Mouse (Mus musculus) liver, embryonic 15.5 days (tissue): Measurements from ENCODE around the gene Lonrf2. TPM values are rescaled to one million over a fixed set of nuclear protein-coding genes. Genes with fewer than 3 reads are reported as not detected.

ENCODE experiments used
- ATAC-seq: fragments of 200-750 bp; cut with Nextera tagmentation; 2 replicates; pipeline ENCODE4 v1.8.0; 2017; ENCODE audit warnings: moderate number of reproducible peaks, mild to moderate bottlenecking, moderate library complexity; ENCODE audit not compliant: insufficient read depth
- H3K27ac ChIP-seq: fragments of 300-500 bp; sonication (generic); replicated peaks from 2 replicates; pipeline ENCODE4 v1.5.1; 2015; ENCODE audit warnings: mild to moderate bottlenecking, inconsistent platforms
- H3K27me3 ChIP-seq: fragments of 300-500 bp; sonication (generic); 2 replicates; pipeline ENCODE4 v1.6.1; 2015; ENCODE audit warnings: mild to moderate bottlenecking, inconsistent platforms
- H3K36me3 ChIP-seq: fragments of 300-500 bp; sonication (generic); replicated peaks from 2 replicates; pipeline ENCODE4 v1.6.1; 2015; ENCODE audit warnings: moderate library complexity, mild to moderate bottlenecking, inconsistent platforms
- H3K4me1 ChIP-seq: fragments of 300-500 bp; sonication (generic); replicated peaks from 2 replicates; pipeline ENCODE4 v1.6.1; 2015; ENCODE audit warnings: inconsistent platforms
- H3K4me2 ChIP-seq: fragments of 300-500 bp; sonication (generic); 2 replicates; pipeline ENCODE4 v1.6.1; 2015; ENCODE audit warnings: moderate library complexity, mild to moderate bottlenecking, inconsistent platforms
- H3K4me3 ChIP-seq: fragments of 300-500 bp; sonication (generic); replicated peaks from 2 replicates; pipeline ENCODE4 v1.5.1; 2015; ENCODE audit warnings: mild to moderate bottlenecking, inconsistent platforms
- H3K9ac ChIP-seq: fragments of 300-500 bp; sonication (generic); 2 replicates; pipeline ENCODE4 v1.6.1; 2015; ENCODE audit warnings: moderate library complexity, mild to moderate bottlenecking, inconsistent platforms
- H3K9me3 ChIP-seq: fragments of 300-500 bp; sonication (generic); replicated peaks from 2 replicates; pipeline ENCODE4 v1.6.1; 2016; ENCODE audit warnings: inconsistent platforms
- WGBS: fragments of 180-500 bp; shearing (Covaris S2); methylation state at CpG from one replicate; pipeline ENCODE4 v1.1.7; 2015; ENCODE audit warnings: mixed read lengths; ENCODE audit not compliant: insufficient replicate concordance; 5-methylcytosine and 5-hydroxymethylcytosine counted together
- polyA plus RNA-seq: library from polyadenylated mRNA; unstranded; fragments of >200 nt; fragmentation: Nextera tagmentation; extraction: Ambion mirVana; gene quantifications from 2 replicates; pipeline ENCODE4 v1.2.1, GENCODE M21; 2015

Lonrf2 gene
- polyA plus RNA-seq, 1 experiment from 2014 or later: 0.08 TPM

DNA sequence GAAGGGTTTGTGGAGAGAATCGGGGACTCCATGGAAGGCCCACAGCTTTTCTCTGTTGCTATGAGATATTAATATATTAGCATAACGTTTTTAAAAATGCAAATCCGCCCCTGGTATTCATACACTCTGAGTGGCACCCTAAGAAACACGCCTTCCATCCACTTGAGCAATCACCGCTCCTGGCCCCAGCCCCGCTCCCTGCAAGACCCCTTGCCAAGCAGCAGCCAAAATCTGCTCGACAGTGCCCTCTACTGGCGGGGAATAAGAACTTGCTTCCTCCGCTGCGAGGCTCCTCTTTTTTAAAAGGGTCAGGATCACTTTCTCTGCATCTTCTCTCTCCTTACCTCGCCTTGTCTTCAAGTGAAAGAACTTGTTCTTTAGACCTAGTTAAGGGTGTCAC lies 68.7 kb downstream of the Lonrf2 start:
- Histone ChIP-seq H3K9ac (no peak overlapping the region), H3K9me3 (no peaks in the 10 kb centered on the region), H3K4me3 (peak overlapping the region; percentile 21; the same call in 1 of the 2 replicates), H3K4me2 (peak overlapping the region; percentile 61), H3K27me3 (peaks cover 7% of the 10 kb centered on the region; the same call in 1 of the 2 replicates), H3K4me1 (peaks cover 22% of the 10 kb centered on the region), H3K36me3 (no peaks in the 10 kb centered on the region), H3K27ac (peak overlapping the region; percentile 78)
- WGBS: 7% methylated on average over 11 of the region's 11 CpGs
- no peak for ATAC-seq

DNA sequence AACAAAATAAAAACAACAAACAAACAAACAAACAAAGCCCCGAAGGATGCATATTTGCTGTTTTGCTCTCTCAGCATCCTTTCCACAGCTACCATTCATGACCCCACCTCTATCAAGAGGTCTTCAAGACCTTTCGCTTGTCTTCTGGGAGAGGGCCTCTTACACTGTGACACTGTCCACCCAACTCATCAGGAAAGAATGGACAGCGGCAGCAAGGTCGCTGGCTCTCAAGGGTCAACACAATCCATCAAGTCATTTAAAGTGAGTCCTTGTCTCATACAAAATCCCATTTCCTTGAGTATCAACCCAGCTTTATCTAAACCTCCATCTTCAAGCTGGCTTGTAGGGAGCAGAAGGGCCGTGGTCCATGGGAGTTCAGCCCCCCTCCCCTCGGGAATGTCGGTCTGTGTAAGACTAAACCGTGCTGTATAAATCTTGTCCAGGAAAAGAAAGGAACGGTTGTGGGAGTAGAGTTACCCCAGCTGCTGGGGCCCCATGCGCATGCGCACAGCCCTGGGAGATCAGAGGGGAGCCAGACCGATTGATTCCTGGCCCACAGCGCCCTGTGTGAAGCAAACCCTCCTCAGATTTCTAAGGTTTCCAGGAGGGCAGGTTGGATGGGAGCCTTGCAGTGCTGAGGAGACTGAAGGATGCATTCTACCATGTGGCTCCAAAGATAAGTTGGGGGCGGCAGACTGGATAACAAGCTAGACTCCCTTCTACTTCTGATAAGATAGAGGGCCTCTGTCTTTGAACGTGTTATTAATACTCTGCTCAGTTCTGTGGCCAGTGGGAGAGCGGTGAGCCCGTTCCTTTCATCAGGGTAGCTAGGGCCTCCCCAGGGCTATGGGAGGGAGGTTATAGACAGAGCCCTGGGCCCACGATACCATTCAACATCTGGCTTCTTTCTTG lies 69.6 kb downstream of the Lonrf2 start:
- Histone ChIP-seq H3K9me3 (no peaks in the 10 kb centered on the region), H3K27me3 (peaks cover 7% of the 10 kb centered on the region; the same call in 1 of the 2 replicates), H3K4me3 (peak overlapping the region; percentile 21; the same call in 1 of the 2 replicates), H3K27ac (peak overlapping the region; percentile 78), H3K36me3 (no peaks in the 10 kb centered on the region), H3K4me2 (peak overlapping the region; percentile 61), H3K4me1 (peaks cover 22% of the 10 kb centered on the region), H3K9ac (no peak overlapping the region)
- 28% methylated on average over 18 of the region's 18 CpGs for WGBS
- peak; percentile 98 for ATAC-seq

DNA sequence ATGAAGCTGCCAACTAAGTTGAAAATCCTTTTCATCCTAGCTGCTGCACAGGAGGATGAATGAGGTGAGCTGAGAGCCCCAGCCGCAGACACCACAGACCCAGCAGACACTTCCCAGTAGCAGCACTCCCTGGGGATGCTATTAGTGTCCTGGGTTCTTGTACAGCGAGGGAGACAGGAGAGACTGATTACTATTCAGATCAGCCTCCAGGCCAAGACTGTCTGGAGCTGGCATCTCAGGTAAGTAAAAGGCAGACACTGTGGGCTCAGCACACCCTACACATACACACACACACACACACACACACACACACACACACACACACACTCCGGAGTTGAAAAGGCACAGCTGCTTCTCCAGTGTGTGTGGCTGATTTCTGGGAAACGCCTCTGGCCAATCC lies 70.3 kb downstream of the Lonrf2 start:
- Histone ChIP-seq H3K9me3 (no peaks in the 10 kb centered on the region), H3K4me3 (no peak overlapping the region), H3K27me3 (peaks cover 7% of the 10 kb centered on the region; the same call in 1 of the 2 replicates), H3K4me1 (peaks cover 22% of the 10 kb centered on the region), H3K27ac (no peak overlapping the region), H3K36me3 (no peaks in the 10 kb centered on the region), H3K4me2 (peak overlapping the region; percentile 61; the same call in 1 of the 2 replicates), H3K9ac (no peak overlapping the region)
- ATAC-seq: no peak
- WGBS: 71% methylated on average over 4 of the region's 4 CpGs

DNA sequence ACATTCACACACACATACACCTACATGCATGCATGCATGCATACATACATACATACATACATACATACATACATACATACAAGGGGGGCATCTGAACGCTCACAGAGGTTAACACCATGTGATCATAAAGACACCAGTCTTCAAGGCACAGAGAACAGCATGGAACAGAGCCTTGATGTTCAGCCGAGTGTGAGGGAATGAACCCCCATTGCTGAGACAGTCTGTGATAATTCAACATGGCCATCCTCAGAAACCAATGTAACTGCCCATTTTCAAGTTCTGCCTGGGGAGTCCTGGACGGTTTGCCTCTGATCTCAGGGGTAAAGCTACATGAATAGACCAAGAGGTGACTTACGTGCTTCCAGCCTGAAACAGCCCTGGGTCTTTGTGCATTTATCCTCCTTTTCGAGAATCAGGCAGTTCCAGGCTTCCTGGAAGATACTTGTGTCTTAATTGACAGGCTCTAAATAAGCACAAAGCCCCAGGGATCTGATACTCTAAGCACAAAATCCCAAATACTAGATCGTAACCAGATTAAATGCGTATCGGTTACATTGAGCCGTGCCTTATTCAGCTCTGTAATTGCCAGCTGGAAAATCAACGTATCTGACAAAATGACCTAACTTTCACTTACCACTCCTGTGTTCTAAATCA lies 72.4 kb downstream of the Lonrf2 start:
- no peaks in the 10 kb centered on the region for H3K36me3 ChIP-seq
- H3K9me3 ChIP-seq: no peaks in the 10 kb centered on the region
- no peak for ATAC-seq
- H3K4me3 ChIP-seq: no peak overlapping the region
- WGBS: 77% methylated on average over 10 of the region's 10 CpGs
- H3K4me1 ChIP-seq: peaks cover 22% of the 10 kb centered on the region
- H3K9ac ChIP-seq: no peak overlapping the region
- H3K27me3 ChIP-seq: peaks cover 17% of the 10 kb centered on the region; the same call in 1 of the 2 replicates
- H3K4me2 ChIP-seq: no peak overlapping the region
- H3K27ac ChIP-seq: no peak overlapping the region

DNA sequence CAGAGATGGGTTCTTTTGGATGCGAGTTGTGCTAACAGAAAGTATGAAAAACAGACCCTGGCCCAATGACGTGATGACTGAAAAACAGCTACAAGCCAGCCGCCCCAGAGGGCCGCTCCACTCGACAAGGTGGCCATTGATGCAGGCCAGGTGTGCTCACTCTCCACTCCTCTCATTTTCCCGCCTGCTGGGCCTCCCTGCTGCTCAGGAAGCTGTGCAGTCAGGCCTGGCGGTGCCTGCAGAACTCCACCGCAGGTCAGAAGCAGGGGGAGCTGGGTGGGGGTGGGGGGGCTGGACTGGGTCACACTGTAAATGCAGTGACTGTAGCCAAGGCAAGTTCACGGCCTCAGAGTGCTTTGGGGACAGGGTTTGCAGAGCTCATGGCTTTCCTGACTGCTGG lies 76.1 kb downstream of the Lonrf2 start:
- H3K9me3 ChIP-seq: no peaks in the 10 kb centered on the region

DNA sequence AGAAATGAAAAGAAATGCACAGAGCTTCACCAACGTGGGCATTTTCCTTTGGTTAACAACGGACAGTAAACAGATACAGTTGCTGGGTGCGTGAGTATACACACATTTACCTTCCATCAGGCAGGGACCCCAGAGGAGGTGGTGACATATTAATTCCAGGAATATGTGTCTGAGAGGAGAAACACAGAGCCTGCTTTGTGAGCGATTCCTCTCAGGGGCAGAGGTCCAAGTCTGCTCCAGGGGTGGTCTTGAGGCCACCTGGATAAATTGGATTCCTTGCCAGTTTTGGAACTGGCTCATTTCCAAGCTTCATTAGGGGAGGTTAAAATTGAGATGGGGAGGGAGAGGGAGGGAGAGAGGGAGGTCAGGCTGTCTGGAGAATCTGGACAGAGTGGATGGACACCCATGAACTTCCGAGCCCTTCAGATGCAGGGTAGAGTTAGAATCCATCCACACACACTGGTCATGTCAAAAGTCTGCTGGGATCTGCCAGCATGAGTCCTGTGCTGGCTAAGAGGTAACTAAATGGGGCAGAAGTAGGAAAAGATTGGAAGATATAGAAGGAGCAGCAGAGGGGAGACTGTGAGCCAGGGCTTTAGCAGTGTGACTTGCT lies 78.6 kb downstream of the Lonrf2 start:
- Histone ChIP-seq H3K9ac (no peak overlapping the region), H3K4me2 (no peak overlapping the region), H3K4me3 (no peak overlapping the region), H3K27ac (no peak overlapping the region), H3K27me3 (peaks cover 15% of the 10 kb centered on the region; the same call in 1 of the 2 replicates), H3K36me3 (no peaks in the 10 kb centered on the region), H3K4me1 (no peaks in the 10 kb centered on the region), H3K9me3 (no peaks in the 10 kb centered on the region)
- WGBS: 72% methylated on average over 5 of the region's 5 CpGs
- ATAC-seq: no peak

More for the DNA sequence above, 76.1 kb downstream of the Lonrf2 start:
- no peak overlapping the region for H3K4me2 ChIP-seq
- no peak overlapping the region for H3K4me3 ChIP-seq
- H3K9ac ChIP-seq: no peak overlapping the region
- 54% methylated on average over 9 of the region's 9 CpGs for WGBS
- H3K36me3 ChIP-seq: no peaks in the 10 kb centered on the region
- no peak overlapping the region for H3K27ac ChIP-seq
- peaks cover 18% of the 10 kb centered on the region; the same call in 1 of the 2 replicates for H3K27me3 ChIP-seq
- H3K4me1 ChIP-seq: no peaks in the 10 kb centered on the region
- ATAC-seq: no peak

DNA sequence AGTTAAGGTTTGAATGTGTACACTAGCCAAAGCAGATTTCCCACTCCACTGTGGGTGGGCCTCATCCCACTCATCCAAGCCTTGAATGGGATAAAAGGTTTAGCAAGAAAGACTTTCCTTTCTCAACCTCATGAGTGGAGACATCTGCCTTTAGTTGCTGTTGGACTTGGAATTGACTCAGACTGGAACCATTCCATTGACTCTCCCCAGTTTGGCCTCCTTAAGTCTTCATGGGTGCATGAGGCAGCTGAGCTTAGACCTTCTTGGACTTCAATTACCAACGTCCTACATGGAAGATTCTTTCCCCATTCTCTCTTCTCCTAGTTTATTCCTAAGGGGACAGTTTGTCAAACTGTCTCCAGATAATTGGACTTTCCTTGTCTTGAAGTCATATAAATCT lies 92.6 kb downstream of the Lonrf2 start:
- H3K4me2 ChIP-seq: no peak overlapping the region
- no peak overlapping the region for H3K9ac ChIP-seq
- no peaks in the 10 kb centered on the region for H3K9me3 ChIP-seq
- H3K4me1 ChIP-seq: no peaks in the 10 kb centered on the region
- H3K27me3 ChIP-seq: no peaks in the 10 kb centered on the region
- no peaks in the 10 kb centered on the region for H3K36me3 ChIP-seq
- no peak overlapping the region for H3K4me3 ChIP-seq
- no peak overlapping the region for H3K27ac ChIP-seq
- WGBS: 24% methylated on average over 1 of the region's 1 CpGs
- ATAC-seq: no peak

Other genes with a start within 250 kb of the Lonrf2 start
- gene Aff3, start 171.8 kb downstream of the Lonrf2 start, polyA plus RNA-seq: 0.60 and 0.67 TPM in 2 replicates
- 0.10 and 0.24 TPM in 2 replicates for gene Chst10, start 61.5 kb upstream of the Lonrf2 start, polyA plus RNA-seq
- gene Nms, start 102.4 kb upstream of the Lonrf2 start, polyA plus RNA-seq: not detected in 2 replicates
- gene Pdcl3, start 148.9 kb upstream of the Lonrf2 start, polyA plus RNA-seq: 32.6 and 38.1 TPM in 2 replicates